Mouse (Mus musculus) inflammation-experienced regulatory T-cells (primary cell): Measurements from ENCODE around the gene Tmem28. TPM values are rescaled to one million over a fixed set of nuclear protein-coding genes. Genes with fewer than 3 reads are reported as not detected.

Experiments used
- polyA plus RNA-seq, 2 experiments: library from polyadenylated mRNA; unstranded; fragments of 100-300 nt; shearing (Covaris generic); gene quantifications; one replicate each; pipeline ENCODE4 v1.2.1; 2017

Gene Tmem28
- polyA plus RNA-seq: under 1 TPM in 1 of 2 experiments, not detected in 1; 0.04 TPM

GRCm38 (mm10) chrX:99820790-99821395 is at the start of gene Tmem28:
Gene Tmem28, plus strand, starts transcription at chrX:99821021.

Other genes with a start within 250 kb of the Tmem28 start
- not detected for gene Eda, start 154.6 kb downstream of the Tmem28 start, polyA plus RNA-seq